Mouse (Mus musculus): ENCODE measurements around the gene Angptl3.

DNA sequence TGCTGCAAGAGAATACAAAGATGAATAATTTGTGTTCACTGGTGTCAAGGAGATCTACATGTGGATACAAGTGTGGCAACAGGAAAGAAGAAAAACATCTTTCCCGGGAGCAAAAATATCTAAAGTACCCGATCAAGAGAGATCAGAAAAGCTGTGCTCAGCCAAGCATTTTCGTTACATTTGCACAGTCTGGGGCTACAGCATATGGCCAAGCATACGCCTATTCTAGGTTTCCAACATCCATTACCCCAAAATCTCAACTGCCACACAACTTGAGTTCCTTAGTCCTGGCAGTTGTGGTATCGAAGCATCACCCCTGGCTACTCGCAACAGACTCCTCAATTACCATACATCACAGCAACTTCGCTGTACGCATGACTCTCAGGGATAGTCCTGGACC is 8.5 kb upstream of the Angptl3 start:
- TF ChIP-seq CTCF (IDR thresholded peaks at IDR 0.05; ENCODE audit: borderline replicate concordance, insufficient read depth, low read length) (no peak), POLR2A (IDR thresholded peaks at IDR 0.05; ENCODE audit: low read depth, low read length) (no peak)

Data from embryonic fibroblast, embryonic 13.5 days (primary cell).